Mouse (Mus musculus): Measurements from ENCODE around the gene Ppil2.

The Ppil2 gene

DNA sequence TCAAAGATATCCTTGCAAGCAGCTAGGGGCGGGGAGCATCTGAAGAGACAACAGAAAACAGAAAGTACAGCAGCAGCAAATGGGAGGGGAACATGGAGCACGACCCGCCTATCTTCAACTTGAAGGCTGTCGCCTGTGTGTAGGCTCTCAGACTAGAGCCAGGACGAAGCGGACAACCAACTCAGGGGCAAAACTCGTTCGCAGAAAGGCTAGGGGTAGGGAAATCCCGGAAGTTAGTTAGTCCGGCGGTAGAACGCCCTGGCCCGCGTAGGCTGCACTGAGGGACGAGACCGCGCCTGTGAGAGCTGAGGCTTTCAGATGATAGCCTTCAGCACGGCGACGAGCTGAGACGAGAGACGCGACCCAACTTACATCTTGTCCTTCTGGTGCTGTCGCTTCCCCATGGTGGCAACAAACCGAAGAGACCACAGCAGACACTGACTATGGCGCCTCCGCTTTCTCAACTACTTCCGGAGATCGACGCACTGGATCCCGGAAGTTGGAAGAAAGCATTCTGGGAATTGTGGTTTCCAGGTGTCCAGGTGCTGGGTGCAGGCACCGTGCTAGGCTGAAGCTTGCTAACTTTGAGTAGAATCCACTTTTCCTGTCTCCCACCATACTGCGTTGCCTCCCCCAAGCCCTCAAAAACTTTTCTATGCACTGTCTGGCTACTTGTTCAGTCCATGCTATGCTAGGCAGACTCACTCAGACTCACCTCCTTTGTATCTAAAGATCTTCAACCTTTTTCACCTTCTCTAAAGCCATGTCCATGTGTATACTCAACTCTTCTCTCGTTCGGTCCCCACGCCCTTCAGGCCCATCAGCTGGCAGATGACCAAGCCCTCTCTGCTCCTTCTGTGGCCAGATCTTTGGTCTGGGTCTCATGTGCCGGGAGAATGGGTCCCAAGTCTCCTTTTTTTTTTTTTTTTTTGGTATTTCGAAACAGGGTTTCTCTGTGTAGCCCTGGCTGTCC, at the start of gene Ppil2:
Ppil2 (minus strand) TSS at position 487 of the 973 bp plus-strand sequence.
- DNase-seq (ENCODE audit: low read depth): peak; percentile 82

- DNase-seq (ENCODE audit: low read depth): no peak
These were observed 43.3 kb upstream of the Ppil2 start for GRCm38 (mm10) chr16:17154346-17154745.

GRCm38 (mm10) chr16:17151874-17152273, 40.8 kb upstream of the Ppil2 start:
- no peak for DNase-seq (ENCODE audit: low read depth)

- no peak for DNase-seq (ENCODE audit: low read depth)
These were observed 39.6 kb upstream of the Ppil2 start for GRCm38 (mm10) chr16:17150520-17151258.

GRCm38 (mm10) chr16:17148084-17148483, 37.0 kb upstream of the Ppil2 start:
- no peak for DNase-seq (ENCODE audit: low read depth)

DNA sequence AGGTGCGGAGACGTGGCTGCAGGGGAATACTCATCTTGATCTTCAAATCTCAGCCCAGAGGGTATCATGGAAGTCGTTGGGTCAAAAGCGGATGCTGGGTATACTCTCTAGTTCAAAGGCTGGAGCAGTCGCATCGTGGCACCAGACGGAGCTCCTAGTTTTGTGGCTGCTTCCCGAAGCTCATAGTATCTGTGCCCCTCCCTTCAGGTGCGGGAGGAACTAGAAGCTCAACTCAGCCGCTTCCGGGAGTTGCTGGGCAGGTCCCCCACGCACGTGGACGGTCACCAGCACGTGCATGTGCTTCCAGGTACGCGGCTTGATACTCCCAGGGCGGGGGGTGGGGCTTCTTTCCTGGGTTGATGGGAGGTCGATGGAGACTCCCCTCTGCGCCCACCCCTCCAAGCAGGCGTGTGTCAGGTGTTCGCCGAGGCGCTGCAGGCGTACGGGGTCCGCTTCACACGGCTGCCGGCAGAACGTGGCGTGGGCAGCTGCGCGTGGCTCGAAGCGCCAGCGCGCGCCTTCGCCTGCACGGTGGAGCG, 36.4 kb upstream of the Ppil2 start:
- no peak for DNase-seq (ENCODE audit: low read depth)

DNA sequence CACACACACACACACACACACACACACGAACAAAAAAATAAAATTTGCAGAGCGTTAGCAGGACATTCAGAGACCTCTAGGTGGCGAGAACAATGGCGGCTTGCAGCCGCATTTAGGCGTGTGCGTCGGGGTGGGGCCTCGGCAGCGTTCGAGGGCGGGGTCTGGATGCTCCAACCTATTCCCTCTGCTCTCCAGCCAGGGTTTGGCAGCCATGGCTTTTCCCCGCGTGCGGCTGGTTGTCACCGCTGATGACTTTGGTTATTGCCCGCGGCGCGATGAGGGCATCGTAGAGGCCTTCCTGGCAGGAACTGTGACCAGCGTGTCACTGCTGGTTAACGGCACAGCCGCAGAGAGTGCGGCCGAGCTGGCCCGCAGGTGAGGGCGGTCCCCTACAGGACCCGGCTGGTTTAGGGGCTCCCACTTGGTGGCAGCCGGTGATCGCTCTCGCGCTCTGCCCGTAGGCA, 35.7 kb upstream of the Ppil2 start, which contains the start of gene Ccdc116:
Ccdc116 (minus strand) TSS at position 458 of the 464 bp plus-strand sequence.
- peak; percentile 84 for DNase-seq (ENCODE audit: low read depth)

GRCm38 (mm10) chr16:17144339-17144738, 33.3 kb upstream of the Ppil2 start, which contains the start of gene Ydjc:
TSS of gene Ydjc (plus strand) at chr16:17144621.
- DNase-seq (ENCODE audit: low read depth): no peak

DNA sequence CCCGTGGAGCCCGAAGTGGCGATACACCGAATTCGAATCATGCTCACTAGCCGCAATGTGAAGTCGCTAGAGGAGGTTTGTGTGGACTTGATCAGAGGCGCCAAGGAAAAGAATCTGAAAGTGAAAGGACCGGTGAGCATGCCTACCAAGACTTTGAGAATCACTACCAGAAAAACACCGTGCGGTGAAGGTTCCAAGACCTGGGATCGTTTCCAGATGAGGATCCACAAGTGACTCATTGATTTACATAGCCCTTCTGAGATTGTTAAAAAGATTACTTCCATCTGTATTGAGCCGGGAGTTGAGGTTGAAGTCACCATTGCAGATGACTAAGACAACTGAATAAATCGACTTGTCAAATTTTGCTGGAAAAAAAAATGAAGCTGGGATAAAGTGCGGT, 26.3 kb upstream of the Ppil2 start:
- no peak for DNase-seq (ENCODE audit: low read depth)

DNA sequence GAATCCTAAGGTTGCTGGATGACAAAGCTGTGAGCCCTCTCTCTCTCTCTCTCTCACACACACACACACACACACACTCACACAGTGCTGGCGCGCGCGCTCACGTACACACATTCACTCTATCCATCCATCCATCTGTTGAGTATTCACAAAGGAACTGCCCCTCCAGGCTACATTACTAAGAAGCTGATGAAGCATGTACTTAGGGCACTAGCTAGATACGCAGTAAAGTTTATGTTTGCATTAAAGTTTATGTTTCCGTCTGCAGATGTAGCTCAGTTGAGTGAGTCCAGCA, 21.8 kb upstream of the Ppil2 start:
- DNase-seq (ENCODE audit: low read depth): no peak

- peak; percentile 97 for DNase-seq (ENCODE audit: low read depth)
These were observed 21.2 kb upstream of the Ppil2 start, which contains the start of gene Sdf2l1 for GRCm38 (mm10) chr16:17132089-17132905. TSS of gene Sdf2l1 (minus strand) at chr16:17132383.

DNA sequence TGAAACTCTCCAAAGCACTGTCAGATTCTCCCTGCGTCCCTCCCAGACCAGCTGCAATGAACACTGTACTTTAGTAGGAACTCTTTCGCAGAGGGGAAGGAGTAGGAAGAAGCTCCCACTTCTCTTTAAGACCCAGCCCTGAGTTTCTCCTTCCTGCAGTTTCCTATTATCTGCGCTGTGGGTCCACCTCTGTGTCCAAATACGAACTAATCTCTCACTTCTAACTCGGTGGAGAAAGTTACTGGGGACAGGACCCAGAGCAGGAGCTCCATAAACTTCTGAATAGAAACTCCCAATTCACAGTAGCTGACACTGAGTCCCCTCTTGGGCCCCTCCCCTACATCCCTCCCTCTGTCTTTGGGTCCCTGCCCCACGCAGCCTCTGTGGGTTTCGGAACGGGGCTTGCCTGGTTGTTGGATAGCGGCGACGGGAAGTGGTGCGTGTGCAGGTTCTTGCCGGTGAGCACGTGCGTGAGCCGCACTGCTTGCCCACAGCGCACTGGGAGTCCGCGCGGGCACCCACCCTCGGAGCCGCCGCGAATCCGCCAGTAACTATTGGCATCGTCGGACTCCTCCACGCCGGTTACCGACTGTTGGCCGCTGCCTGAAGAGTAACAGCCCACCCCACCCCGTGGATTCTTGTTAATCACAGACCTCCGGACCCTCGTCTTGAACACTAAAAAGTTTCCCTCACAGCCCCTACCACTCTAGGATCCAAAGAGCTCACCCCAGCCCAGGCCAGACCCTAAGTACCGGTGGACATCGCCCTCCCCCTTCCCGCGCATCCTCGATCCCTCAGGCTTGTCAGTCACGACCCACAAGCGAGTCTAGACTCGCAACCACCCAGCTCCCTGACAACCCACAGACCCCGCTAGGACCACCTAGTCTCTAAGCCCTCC, 20.4 kb upstream of the Ppil2 start:
- DNase-seq (ENCODE audit: low read depth): no peak

DNA sequence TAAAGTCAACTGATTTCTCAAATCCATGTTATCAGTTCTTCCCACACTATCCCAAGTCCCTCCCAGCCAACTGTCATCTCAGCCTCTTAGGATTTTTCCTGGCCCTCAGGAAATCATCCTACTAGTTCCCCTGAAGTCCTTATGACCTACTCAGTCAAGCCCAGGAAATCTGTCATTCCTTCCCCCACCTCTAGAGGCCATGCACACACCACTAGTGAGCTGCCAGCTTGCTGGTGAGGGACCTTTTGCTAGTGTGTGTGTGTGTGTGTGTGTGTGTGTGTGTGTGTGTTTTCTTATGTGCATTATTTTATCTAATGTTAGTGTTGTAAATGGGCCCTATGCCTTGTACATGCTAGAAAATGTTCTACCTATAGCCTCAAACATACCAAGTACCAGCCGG, 16.2 kb upstream of the Ppil2 start:
- DNase-seq (ENCODE audit: low read depth): no peak

GRCm38 (mm10) chr16:17124871-17125520, 13.9 kb upstream of the Ppil2 start, which contains the start of gene 2610318N02Rik:
TSS of gene 2610318N02Rik (minus strand) at chr16:17125167.
- DNase-seq (ENCODE audit: low read depth): peak; percentile 87

- no peak for DNase-seq (ENCODE audit: low read depth)
These were observed 13.2 kb upstream of the Ppil2 start for GRCm38 (mm10) chr16:17124119-17124870.

- DNase-seq (ENCODE audit: low read depth): no peak
These were observed 10.5 kb upstream of the Ppil2 start for GRCm38 (mm10) chr16:17121569-17121968.

DNA sequence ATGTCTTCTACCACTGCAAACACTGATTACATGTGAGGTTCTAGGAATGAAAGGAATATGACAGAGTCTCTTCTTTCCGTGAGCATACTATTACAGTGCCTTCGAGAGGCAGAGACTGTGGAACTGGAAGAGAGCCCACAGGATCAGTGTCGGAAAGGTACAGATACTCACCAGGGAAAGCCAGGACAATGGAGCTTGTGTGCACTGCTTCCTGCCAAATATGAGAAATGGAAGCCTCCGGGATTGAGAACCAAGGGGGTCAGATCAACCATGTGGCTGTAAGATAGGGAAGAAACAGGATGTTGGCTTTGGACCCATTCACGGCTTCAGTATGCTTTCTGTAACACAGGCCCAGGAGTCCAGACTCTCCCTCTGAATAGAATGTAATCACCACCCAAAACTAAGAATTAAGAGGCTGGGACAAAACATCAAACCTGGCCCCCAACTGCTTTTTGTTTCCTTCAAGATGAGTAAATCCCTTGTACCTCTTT, 6.3 kb upstream of the Ppil2 start:
- DNase-seq (ENCODE audit: low read depth): no peak

DNA sequence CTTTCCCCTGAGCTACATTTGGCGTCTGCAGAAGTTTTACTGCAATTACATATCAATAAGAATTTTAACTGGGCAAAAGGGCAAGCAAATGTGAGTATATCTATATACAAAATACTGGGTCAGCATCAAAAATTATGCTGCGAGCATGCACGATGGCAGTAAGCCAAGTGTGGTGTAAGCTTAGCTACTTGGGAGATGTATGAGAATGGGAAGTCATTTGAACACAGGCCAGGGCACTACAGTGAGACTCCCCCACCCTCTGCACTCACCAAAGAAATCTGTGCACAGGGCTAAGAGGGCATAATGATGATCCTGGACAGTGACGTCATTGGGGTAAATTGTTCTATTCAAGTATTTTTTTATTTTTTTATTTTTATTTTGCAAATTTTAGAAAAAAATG, 6.5 kb downstream of the Ppil2 start:
- DNase-seq (ENCODE audit: low read depth): no peak

DNA sequence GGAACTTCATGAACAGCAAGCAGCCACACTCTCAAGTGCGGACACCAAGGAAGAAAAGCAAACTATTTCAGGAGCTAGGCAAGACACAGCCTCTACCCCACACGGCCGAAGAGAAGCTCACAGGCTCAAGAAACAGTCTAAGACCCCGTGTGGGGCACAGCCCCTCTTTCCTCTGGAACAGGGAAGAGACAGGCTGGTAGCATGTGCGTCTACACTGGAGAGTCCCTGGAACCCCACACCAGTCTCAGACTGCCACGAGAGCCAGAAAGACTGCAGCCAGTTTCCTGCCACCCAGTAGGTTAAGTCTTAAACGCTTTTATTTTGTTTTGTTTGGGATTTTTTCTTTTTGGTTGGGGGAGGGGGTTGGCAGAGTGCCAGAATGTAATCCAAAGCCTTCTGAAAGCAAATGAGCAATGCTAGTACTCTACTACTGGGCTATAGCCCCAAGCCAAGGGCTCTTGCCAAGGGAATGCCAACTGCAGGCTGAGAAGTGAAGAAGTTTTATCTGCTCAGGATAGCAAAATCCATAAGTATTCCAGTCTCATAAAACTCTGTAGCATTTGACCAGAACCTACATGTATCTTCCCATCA, 8.3 kb downstream of the Ppil2 start:
- DNase-seq (ENCODE audit: low read depth): no peak
